ENCODE assay signal across 23 mouse cellular contexts in genomic region chr11:3829736-3830135, GRCm38 (mm10). TPM values are rescaled to one million over a fixed set of nuclear protein-coding genes. Genes with fewer than 3 reads are reported as not detected.
"Had no signal": no experiment of that assay in that cellular context is flagged by ENCODE, and none has a peak within 500 bp of the region (broad histone marks: within the 10 kb centered on the region; RNA-seq: fewer than 3 reads in every experiment).

No protein-coding gene starts in this region.

- H3K4me1 ChIP-seq: liver, embryonic 12.5 days; liver, embryonic 15.5 days; lung, embryonic 15.5 days; neural tube, embryonic 13.5 days had no signal

- H3K9ac ChIP-seq: limb, embryonic 13.5 days; liver, embryonic 12.5 days; liver, embryonic 15.5 days; lung, embryonic 15.5 days; midbrain, embryonic 13.5 days; neural tube, embryonic 13.5 days; stomach, embryonic 15.5 days had no signal

- H3K4me3 ChIP-seq: limb, embryonic 13.5 days; liver, embryonic 12.5 days; liver, embryonic 15.5 days; lung, embryonic 15.5 days; megakaryocyte, embryonic 14.5 days; midbrain, embryonic 10.5 days; midbrain, embryonic 13.5 days; myocyte; neural tube, embryonic 13.5 days; stomach, embryonic 15.5 days had no signal

- H3K27ac ChIP-seq: limb, embryonic 13.5 days; liver, embryonic 12.5 days; liver, embryonic 15.5 days; lung, embryonic 15.5 days; midbrain, embryonic 10.5 days; midbrain, embryonic 13.5 days; neural tube, embryonic 13.5 days; stomach, embryonic 15.5 days had no signal

- DNase-seq: kidney, postnatal 14 days; kidney, postnatal 4 days; liver; lung, adult 18-20 months; lung, postnatal 10 days; lung, postnatal 36 days; retina, postnatal 1 day; right cerebral cortex, postnatal 25 days; spleen, adult 18-20 months; thymus, postnatal 25 days had no signal

- H3K4me2 ChIP-seq: limb, embryonic 13.5 days; liver, embryonic 12.5 days; liver, embryonic 15.5 days; lung, embryonic 15.5 days; midbrain, embryonic 13.5 days; neural tube, embryonic 13.5 days; stomach, embryonic 15.5 days had no signal

- H3K9me3 ChIP-seq: limb, embryonic 13.5 days; liver, embryonic 12.5 days; liver, embryonic 15.5 days; lung, embryonic 15.5 days; neural tube, embryonic 13.5 days; stomach, embryonic 15.5 days had no signal

- H3K27me3 ChIP-seq: liver, embryonic 15.5 days; lung, embryonic 15.5 days; midbrain, embryonic 13.5 days; stomach, embryonic 15.5 days had no signal

- H3K36me3 ChIP-seq: limb, embryonic 13.5 days; liver, embryonic 12.5 days; liver, embryonic 15.5 days; lung, embryonic 15.5 days; midbrain, embryonic 10.5 days; midbrain, embryonic 13.5 days; neural tube, embryonic 13.5 days; stomach, embryonic 15.5 days had no signal

- ATAC-seq: liver, embryonic 12.5 days; midbrain, embryonic 13.5 days; midbrain, embryonic 16.5 days had no signal

RNA-seq across cellular contexts. Expression of gene Osbp2, which starts 34.0 kb away (rescaled TPM):
- total RNA-seq: monocyte, adult 5-6 weeks; neutrophil, adult 5-6 weeks had no signal
